Mouse (Mus musculus): ENCODE results near the gene Rtl5. TPM values are rescaled to one million over a fixed set of nuclear protein-coding genes. Genes with fewer than 3 reads are reported as not detected.

Rtl5 gene
- polyA plus RNA-seq, 1 experiment from 2014 or later = 10.2 TPM

DNA sequence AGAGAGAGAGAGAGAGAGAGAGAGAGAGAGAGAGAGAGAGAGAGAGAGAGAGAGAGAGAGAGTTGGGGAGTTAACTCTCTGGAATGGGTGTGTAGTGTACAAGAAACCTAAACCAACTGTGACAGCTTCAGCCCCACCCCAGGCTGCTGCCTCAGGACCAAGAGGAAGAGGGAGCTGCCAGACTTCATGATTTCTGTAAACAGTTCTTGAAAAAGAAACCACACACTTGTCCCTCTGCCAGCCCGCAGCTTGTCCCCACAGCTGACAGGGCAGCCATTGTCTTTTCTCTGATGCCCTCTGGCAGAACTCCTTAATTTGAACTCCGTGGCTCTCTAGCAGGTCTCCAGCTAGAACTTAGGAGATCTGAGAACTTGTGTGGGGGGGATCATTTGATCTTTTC is 10.2 kb downstream of the Rtl5 start:
- no peak for ATAC-seq (ENCODE audit: low FRiP score)
- peaks cover 27% of the 10 kb centered on the region for H3K27me3 ChIP-seq

DNA sequence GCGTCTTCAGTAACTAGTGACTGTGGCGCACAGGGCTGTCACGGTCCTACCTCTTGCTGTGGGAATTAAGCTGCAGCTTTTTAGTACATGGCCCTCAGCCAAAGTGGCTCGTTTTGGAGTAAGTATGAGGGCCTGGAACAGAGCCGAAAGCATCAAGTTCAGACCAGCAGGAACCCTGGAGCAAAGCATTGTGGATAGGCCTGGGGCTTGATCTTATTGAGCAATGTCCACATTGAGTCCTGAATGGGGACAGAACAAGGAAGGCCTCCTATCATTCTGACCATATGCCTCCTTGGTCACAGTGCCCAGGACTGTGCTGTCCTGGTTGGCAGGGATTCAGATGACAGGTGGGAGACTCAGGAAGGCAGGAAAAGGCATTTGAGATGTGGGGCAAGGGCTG is 10.9 kb downstream of the Rtl5 start:
- 69% methylated on average over 5 of the region's 5 CpGs for WGBS
- H3K27me3 ChIP-seq = peaks cover 27% of the 10 kb centered on the region
- ATAC-seq (ENCODE audit: low FRiP score) = no peak

More for the DNA sequence above, 10.2 kb downstream of the Rtl5 start:
- Histone ChIP-seq H3K4me2 (no peak overlapping the region), H3K4me3 (replicated peaks) (no peak overlapping the region), H3K4me1 (peaks cover 15% of the 10 kb centered on the region), H3K36me3 (replicated peaks) (no peaks in the 10 kb centered on the region), H3K27ac (no peak overlapping the region), H3K9ac (no peak overlapping the region), H3K9me3 (no peaks in the 10 kb centered on the region)
- WGBS = 21% methylated on average over 2 of the region's 2 CpGs

DNA sequence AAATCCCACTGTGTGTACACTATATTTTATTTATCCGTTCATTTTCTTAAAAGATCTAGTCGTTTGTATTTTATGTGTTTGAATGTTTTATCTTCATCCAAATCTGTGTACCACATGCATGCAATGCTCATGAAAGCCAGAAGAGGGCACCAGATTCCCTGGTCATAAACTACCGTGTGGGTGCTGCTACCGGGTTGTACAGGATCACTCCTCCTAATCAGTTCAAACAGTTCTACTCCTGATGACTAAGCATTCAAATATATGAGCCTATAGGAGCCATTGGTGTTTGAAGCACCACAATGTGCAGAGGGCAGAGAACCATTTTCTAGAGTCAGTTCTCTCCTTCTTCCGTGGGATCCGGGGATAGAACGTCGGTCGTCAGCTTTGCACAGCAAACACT is 11.7 kb downstream of the Rtl5 start:
- H3K9ac ChIP-seq = no peak overlapping the region
- no peaks in the 10 kb centered on the region for H3K36me3 ChIP-seq (replicated peaks)
- no peak overlapping the region for H3K27ac ChIP-seq
- 63% methylated on average over 9 of the region's 9 CpGs for WGBS
- no peak overlapping the region for H3K4me3 ChIP-seq (replicated peaks)
- peaks cover 9% of the 10 kb centered on the region for H3K4me1 ChIP-seq
- no peak for ATAC-seq (ENCODE audit: low FRiP score)
- H3K9me3 ChIP-seq = no peaks in the 10 kb centered on the region
- no peak overlapping the region for H3K4me2 ChIP-seq
- peaks cover 25% of the 10 kb centered on the region for H3K27me3 ChIP-seq

More for the DNA sequence above, 10.9 kb downstream of the Rtl5 start:
- no peaks in the 10 kb centered on the region for H3K36me3 ChIP-seq (replicated peaks)
- H3K27ac ChIP-seq = no peak overlapping the region
- H3K9me3 ChIP-seq = no peaks in the 10 kb centered on the region
- H3K4me1 ChIP-seq = peaks cover 11% of the 10 kb centered on the region
- H3K9ac ChIP-seq = no peak overlapping the region
- H3K4me3 ChIP-seq (replicated peaks) = no peak overlapping the region
- no peak overlapping the region for H3K4me2 ChIP-seq

DNA sequence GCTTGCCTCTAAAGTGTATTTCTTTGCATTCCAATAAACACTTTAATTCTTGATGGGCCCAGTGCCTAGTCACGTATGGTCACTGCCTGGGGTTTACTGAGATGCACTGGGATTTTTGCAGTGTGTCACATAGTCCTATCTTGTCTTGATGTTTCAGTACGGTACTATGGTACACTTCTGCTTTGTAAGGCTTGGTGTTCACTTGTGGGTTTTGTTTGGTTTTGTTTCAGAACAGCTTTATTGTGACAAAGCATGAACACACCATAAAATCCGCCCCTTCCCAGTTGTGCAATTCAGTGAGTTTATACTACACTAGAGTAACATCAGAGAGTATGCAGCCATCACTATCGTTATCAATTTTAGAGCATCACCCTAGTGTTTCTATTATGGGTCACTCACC is 17.1 kb downstream of the Rtl5 start:
- no peaks in the 10 kb centered on the region for H3K36me3 ChIP-seq (replicated peaks)
- WGBS = 84% methylated on average over 4 of the region's 4 CpGs
- no peaks in the 10 kb centered on the region for H3K4me1 ChIP-seq
- H3K9me3 ChIP-seq = no peaks in the 10 kb centered on the region
- no peak overlapping the region for H3K4me3 ChIP-seq (replicated peaks)
- H3K9ac ChIP-seq = no peak overlapping the region
- H3K27ac ChIP-seq = no peak overlapping the region
- no peak overlapping the region for H3K4me2 ChIP-seq
- H3K27me3 ChIP-seq = peaks cover 39% of the 10 kb centered on the region
- ATAC-seq (ENCODE audit: low FRiP score) = no peak

- Histone ChIP-seq H3K4me2 (no peak overlapping the region), H3K4me1 (no peaks in the 10 kb centered on the region), H3K4me3 (replicated peaks) (no peak overlapping the region), H3K9me3 (no peaks in the 10 kb centered on the region), H3K9ac (no peak overlapping the region), H3K27me3 (peaks cover 45% of the 10 kb centered on the region), H3K27ac (no peak overlapping the region), H3K36me3 (replicated peaks) (no peaks in the 10 kb centered on the region)
- no peak for ATAC-seq (ENCODE audit: low FRiP score)
- 77% methylated on average over 2 of the region's 2 CpGs for WGBS
Observed at GRCm38 (mm10) chrX:102053371-102053770, 17.7 kb downstream of the Rtl5 start.

DNA sequence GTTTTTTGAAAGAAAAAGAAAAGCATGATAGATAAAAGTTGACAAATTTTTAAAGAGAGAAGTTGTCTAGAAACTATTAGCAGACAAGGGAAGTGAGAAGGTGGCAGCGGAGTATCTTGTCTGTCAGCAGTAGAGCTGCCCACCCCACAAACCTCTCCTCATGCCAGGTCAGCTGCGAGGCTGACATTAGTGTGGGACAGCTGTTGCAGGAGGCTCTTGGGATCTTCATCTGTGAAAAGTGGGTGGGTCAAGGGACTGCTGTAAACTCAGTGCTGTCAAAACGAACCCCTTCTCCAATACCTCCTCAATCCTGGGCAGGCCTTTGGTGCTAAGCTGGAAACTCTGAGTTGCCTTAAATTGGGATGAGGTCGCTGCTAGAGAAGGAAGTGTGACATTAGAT is 19.9 kb downstream of the Rtl5 start:
- peaks cover 52% of the 10 kb centered on the region for H3K27me3 ChIP-seq
- H3K9ac ChIP-seq = no peak overlapping the region
- H3K36me3 ChIP-seq (replicated peaks) = no peaks in the 10 kb centered on the region
- H3K4me1 ChIP-seq = no peaks in the 10 kb centered on the region
- H3K4me2 ChIP-seq = no peak overlapping the region
- no peak for ATAC-seq (ENCODE audit: low FRiP score)
- 79% methylated on average over 4 of the region's 4 CpGs for WGBS
- H3K9me3 ChIP-seq = no peaks in the 10 kb centered on the region
- H3K4me3 ChIP-seq (replicated peaks) = no peak overlapping the region
- no peak overlapping the region for H3K27ac ChIP-seq

GRCm38 (mm10) chrX:102050552-102050951 is 20.6 kb downstream of the Rtl5 start:
- Histone ChIP-seq H3K4me2 (no peak overlapping the region), H3K36me3 (replicated peaks) (no peaks in the 10 kb centered on the region), H3K9me3 (no peaks in the 10 kb centered on the region), H3K9ac (no peak overlapping the region), H3K4me3 (replicated peaks) (no peak overlapping the region), H3K27me3 (peaks cover 56% of the 10 kb centered on the region), H3K27ac (no peak overlapping the region), H3K4me1 (no peaks in the 10 kb centered on the region)
- ATAC-seq (ENCODE audit: low FRiP score) = no peak
- 84% methylated on average over 6 of the region's 6 CpGs for WGBS

GRCm38 (mm10) chrX:102042386-102042785 is 28.7 kb downstream of the Rtl5 start:
- no peaks in the 10 kb centered on the region for H3K36me3 ChIP-seq (replicated peaks)
- no peak for ATAC-seq (ENCODE audit: low FRiP score)
- H3K9me3 ChIP-seq = no peaks in the 10 kb centered on the region
- peaks cover 40% of the 10 kb centered on the region for H3K27me3 ChIP-seq
- H3K27ac ChIP-seq = no peak overlapping the region
- no peak overlapping the region for H3K9ac ChIP-seq
- no peak overlapping the region for H3K4me2 ChIP-seq
- WGBS = 89% methylated on average over 4 of the region's 4 CpGs
- no peak overlapping the region for H3K4me3 ChIP-seq (replicated peaks)
- H3K4me1 ChIP-seq = no peaks in the 10 kb centered on the region

- Histone ChIP-seq H3K27ac (no peak overlapping the region), H3K27me3 (peaks cover 45% of the 10 kb centered on the region), H3K36me3 (replicated peaks) (no peaks in the 10 kb centered on the region), H3K4me3 (replicated peaks) (no peak overlapping the region), H3K4me2 (no peak overlapping the region), H3K4me1 (no peaks in the 10 kb centered on the region), H3K9ac (no peak overlapping the region), H3K9me3 (no peaks in the 10 kb centered on the region)
- ATAC-seq (ENCODE audit: low FRiP score) = no peak
- WGBS = 56% methylated on average over 7 of the region's 7 CpGs
Observed at GRCm38 (mm10) chrX:102041562-102041961, 29.5 kb downstream of the Rtl5 start.

GRCm38 (mm10) chrX:102037506-102037905 is 33.6 kb downstream of the Rtl5 start:
- Histone ChIP-seq H3K27ac (no peak overlapping the region), H3K27me3 (peaks cover 36% of the 10 kb centered on the region)

GRCm38 (mm10) chrX:102036866-102037361 is 34.2 kb downstream of the Rtl5 start:
- no peak overlapping the region for H3K9ac ChIP-seq
- no peaks in the 10 kb centered on the region for H3K36me3 ChIP-seq (replicated peaks)
- no peak overlapping the region for H3K4me2 ChIP-seq
- peaks cover 31% of the 10 kb centered on the region for H3K27me3 ChIP-seq
- no peaks in the 10 kb centered on the region for H3K9me3 ChIP-seq
- H3K4me3 ChIP-seq (replicated peaks) = no peak overlapping the region
- peaks cover 4% of the 10 kb centered on the region; the same call in 1 of the 2 replicates for H3K4me1 ChIP-seq
- no peak overlapping the region for H3K27ac ChIP-seq
- ATAC-seq (ENCODE audit: low FRiP score) = no peak
- WGBS = 68% methylated on average over 3 of the region's 3 CpGs

More at GRCm38 (mm10) chrX:102037506-102037905, 33.6 kb downstream of the Rtl5 start:
- H3K36me3 ChIP-seq (replicated peaks) = no peaks in the 10 kb centered on the region
- 65% methylated on average over 2 of the region's 2 CpGs for whole genome bisulfite sequencing
- no peak overlapping the region for H3K9ac ChIP-seq
- H3K4me3 ChIP-seq (replicated peaks) = no peak overlapping the region
- no peaks in the 10 kb centered on the region for H3K9me3 ChIP-seq
- no peak for ATAC-seq (ENCODE audit: low FRiP score)
- H3K4me1 ChIP-seq = peaks cover 1% of the 10 kb centered on the region; the same call in 1 of the 2 replicates
- H3K4me2 ChIP-seq = no peak overlapping the region

DNA sequence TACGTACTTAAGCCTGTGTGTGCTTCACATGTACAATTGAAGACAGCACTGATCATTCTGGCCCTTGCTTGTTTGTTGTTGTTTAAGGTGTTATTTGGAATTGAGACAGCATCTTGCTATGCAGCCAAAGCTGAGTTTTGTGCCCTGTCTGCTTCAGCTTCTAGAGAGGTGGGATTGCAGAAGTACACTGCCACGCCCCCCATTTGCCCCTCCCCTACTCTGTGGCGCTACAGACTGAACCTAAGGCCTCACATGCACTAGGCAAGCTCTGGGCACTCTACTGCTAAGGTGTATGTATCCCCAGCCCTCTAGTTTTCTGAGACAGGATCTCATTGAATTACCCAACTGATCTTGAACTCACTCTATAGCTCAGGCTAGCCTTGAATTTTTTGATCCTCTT is 35.4 kb downstream of the Rtl5 start:
- H3K9ac ChIP-seq = no peak overlapping the region
- no peak overlapping the region for H3K4me2 ChIP-seq
- no peaks in the 10 kb centered on the region for H3K9me3 ChIP-seq
- no peak for ATAC-seq (ENCODE audit: low FRiP score)
- peaks cover 36% of the 10 kb centered on the region for H3K27me3 ChIP-seq
- no peaks in the 10 kb centered on the region for H3K36me3 ChIP-seq (replicated peaks)
- H3K4me3 ChIP-seq (replicated peaks) = no peak overlapping the region
- H3K27ac ChIP-seq = no peak overlapping the region
- 60% methylated on average over 3 of the region's 3 CpGs for WGBS
- H3K4me1 ChIP-seq = peaks cover 8% of the 10 kb centered on the region; the same call in 1 of the 2 replicates

DNA sequence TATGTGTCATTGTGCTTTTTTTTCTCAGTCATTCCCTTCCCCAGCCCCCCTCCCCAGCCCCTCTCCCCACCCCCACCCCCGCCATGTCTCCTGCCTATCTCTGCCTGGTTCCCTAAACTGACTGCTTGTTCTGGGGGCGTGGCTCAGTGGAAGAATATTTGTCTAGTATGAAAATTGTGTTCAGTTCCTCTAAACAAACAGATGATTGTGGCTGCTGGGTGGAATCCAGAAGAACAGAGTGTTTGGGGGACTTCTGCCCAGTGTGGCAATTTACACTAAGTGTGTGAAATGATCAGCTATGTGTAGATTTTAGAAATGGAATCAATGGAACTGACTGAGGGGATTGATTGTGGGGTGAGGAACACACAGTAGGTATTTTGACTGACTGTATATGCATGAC is 37.5 kb downstream of the Rtl5 start:
- Histone ChIP-seq H3K27me3 (peaks cover 49% of the 10 kb centered on the region), H3K27ac (no peak overlapping the region), H3K4me3 (replicated peaks) (no peak overlapping the region), H3K4me2 (no peak overlapping the region), H3K9me3 (no peaks in the 10 kb centered on the region), H3K36me3 (replicated peaks) (no peaks in the 10 kb centered on the region), H3K9ac (no peak overlapping the region), H3K4me1 (peaks cover 8% of the 10 kb centered on the region; the same call in 1 of the 2 replicates)
- ATAC-seq (ENCODE audit: low FRiP score) = no peak
- WGBS = 84% methylated on average over 2 of the region's 2 CpGs

Measured in forebrain, embryonic 12.5 days (tissue).